Mouse (Mus musculus) C2C12 (cell line): ENCODE measurements around the gene Unc119.

ENCODE experiments used
- CEBPB ChIP-seq: IDR thresholded peaks from one replicate; pipeline ENCODE4 v1.6.1; 2011; ENCODE audit warnings: low read depth, mild to moderate bottlenecking, control low read depth, moderate library complexity
- CTCF ChIP-seq: IDR thresholded peaks from one replicate; pipeline ENCODE4 v1.5.1; 2011; ENCODE audit not compliant: control insufficient read depth, insufficient read depth, insufficient read length
- MAX ChIP-seq: IDR thresholded peaks from one replicate; pipeline ENCODE4 v1.6.1; 2011; ENCODE audit warnings: mild to moderate bottlenecking, control low read depth
- MYOD1 ChIP-seq: IDR thresholded peaks from one replicate; pipeline ENCODE4 v1.6.1; 2011; ENCODE audit warnings: low read depth; ENCODE audit not compliant: control insufficient read depth, insufficient read length
- MYOG ChIP-seq: IDR thresholded peaks from one replicate; pipeline ENCODE4 v1.6.1; 2011; ENCODE audit not compliant: control insufficient read depth, insufficient read length; ENCODE audit errors: extremely low read depth
- USF1 ChIP-seq: IDR thresholded peaks from one replicate; pipeline ENCODE4 v1.6.1; 2011; ENCODE audit warnings: low read depth, mild to moderate bottlenecking, control low read depth, moderate library complexity

- TF ChIP-seq CTCF, result no peak
- TF ChIP-seq CEBPB, result no peak
- TF ChIP-seq MYOG, result no peak
- TF ChIP-seq USF1, result no peak
- TF ChIP-seq MAX, result no peak
- no peak for TF ChIP-seq MYOD1
These were observed 39.0 kb downstream of the Unc119 start for GRCm38 (mm10) chr11:78382286-78382685.
